Mouse (Mus musculus) ES-Bruce4 (cell line): ENCODE measurements around the gene Gm49416.

Experiments
- CTCF ChIP-seq: IDR thresholded peaks from one replicate; pipeline ENCODE4 v1.8.1; 2011; ENCODE audit warnings: low read depth, low read length
- EP300 ChIP-seq: IDR thresholded peaks from 2 replicates; pipeline ENCODE4 v1.6.1; 2011; ENCODE audit warnings: low read depth, low read length; ENCODE audit not compliant: insufficient read depth

DNA sequence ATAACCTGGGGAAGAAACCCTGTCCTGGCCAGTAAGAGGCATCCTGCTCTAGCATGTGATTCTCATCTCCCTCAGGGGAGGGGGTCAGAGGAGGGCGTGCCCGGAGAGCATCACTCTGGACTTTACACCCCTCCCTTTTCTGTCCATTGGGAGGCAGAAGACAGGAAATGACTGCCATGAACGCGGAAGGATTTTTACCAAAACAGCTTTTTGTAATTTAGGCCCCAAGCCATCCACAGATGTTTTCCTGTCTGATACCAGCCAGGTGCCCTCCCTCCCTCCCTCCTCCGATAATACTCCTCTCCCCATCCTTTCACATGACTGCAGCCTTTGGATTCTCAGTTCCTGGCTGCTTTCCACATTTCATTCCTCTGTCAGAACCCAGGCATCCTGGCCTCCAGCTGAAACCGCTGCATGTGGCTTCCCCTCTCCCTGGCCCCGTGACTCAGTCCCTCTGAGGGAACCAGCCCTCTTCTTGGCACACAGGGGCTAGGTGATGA lies 38.3 kb upstream of the Gm49416 start, which contains the start of gene Lrrn4cl:
- TF ChIP-seq EP300 (no peak), CTCF (no peak)
